Mouse (Mus musculus) kidney, adult 8-10 months (tissue): ENCODE results near the gene Zfp658.

ENCODE experiments used
- DNase-seq, 2 experiments: peaks; one replicate each; pipeline ENCODE4 v3.0.0; 2022

Zfp658 gene

GRCm38 (mm10) chr7:43562006-43562633, at the start of gene Zfp658:
TSS of gene Zfp658 (plus strand) at chr7:43562256.
- DNase-seq = peak; percentile 81 to 85

GRCm38 (mm10) chr7:43512519-43512918, 49.5 kb upstream of the Zfp658 start:
- DNase-seq = no peak

GRCm38 (mm10) chr7:43515076-43515475, 47.0 kb upstream of the Zfp658 start:
- DNase-seq = no peak

GRCm38 (mm10) chr7:43518341-43518740, 43.7 kb upstream of the Zfp658 start:
- DNase-seq = no peak

GRCm38 (mm10) chr7:43522776-43523175, 39.3 kb upstream of the Zfp658 start:
- no peak for DNase-seq

GRCm38 (mm10) chr7:43525313-43525712, 36.7 kb upstream of the Zfp658 start:
- DNase-seq = no peak

GRCm38 (mm10) chr7:43530216-43530785, 31.8 kb upstream of the Zfp658 start:
- DNase-seq = no peak

DNA sequence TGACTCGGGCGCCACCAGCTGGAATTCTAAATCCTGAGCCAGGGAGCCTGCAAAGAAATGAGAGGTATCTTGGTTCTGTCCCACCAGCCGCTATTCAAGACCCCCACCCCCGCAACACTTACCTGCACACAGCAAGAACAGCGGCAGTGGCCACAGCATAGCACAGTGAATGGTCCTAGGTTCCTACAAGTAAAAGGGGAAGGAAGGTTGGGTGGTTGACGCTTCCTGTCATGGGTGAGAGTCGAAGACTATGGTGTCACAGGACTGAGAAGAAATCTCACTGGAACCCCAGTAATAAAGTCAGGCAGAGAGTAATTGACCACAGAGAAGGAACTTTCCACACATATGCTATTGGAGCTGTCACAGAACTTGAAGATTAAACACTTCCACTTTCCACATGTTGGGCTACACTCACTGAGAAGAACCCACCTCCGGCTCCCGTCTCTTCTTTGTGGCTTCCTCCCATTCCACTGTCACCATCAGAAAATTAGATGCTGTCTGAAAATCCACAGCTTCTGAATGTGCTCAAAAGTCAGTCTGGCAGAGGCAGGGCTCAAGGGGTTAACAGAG, 29.0 kb upstream of the Zfp658 start:
- DNase-seq = no peak

GRCm38 (mm10) chr7:43538524-43538923, 23.5 kb upstream of the Zfp658 start:
- no peak for DNase-seq

DNA sequence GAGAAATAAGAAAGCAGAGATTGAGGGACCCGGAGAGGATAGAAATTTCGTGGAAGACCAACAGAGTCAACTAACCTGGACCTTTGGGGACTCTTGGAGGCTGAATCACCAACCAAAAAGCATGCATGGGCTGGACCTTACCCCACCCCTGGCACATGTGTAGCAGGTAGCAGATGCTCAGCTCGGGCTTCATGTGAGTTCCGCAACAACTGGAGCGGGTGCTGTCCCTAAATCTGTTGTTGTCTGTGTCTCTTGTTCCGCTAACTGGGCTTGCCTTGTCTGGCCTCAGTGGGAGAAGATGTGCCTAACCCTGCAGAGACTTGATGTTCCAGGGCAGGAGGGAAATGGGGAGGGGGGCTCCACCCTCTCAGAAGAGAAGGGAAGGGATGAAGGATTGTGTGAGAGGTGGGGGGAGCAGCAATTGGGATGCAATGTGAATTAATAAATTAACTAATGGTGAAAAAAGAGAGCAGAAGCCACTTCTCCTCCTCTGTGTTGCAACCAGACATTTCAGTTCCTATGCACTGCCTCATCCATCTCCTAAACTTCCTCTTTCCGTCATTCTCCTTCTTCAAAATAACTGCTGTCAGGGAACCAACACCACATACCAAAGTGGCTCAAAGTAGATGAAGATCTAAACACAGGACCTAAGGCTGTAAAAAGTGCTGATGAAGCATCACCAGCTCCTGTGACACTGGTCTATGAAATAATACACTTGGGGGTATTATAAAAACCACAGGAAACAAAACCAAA, 17.7 kb upstream of the Zfp658 start, which contains the start of gene Cd33:
Gene Cd33, minus strand, starts transcription at position 204 of the 753 bp plus-strand sequence.
- no peak for DNase-seq

DNA sequence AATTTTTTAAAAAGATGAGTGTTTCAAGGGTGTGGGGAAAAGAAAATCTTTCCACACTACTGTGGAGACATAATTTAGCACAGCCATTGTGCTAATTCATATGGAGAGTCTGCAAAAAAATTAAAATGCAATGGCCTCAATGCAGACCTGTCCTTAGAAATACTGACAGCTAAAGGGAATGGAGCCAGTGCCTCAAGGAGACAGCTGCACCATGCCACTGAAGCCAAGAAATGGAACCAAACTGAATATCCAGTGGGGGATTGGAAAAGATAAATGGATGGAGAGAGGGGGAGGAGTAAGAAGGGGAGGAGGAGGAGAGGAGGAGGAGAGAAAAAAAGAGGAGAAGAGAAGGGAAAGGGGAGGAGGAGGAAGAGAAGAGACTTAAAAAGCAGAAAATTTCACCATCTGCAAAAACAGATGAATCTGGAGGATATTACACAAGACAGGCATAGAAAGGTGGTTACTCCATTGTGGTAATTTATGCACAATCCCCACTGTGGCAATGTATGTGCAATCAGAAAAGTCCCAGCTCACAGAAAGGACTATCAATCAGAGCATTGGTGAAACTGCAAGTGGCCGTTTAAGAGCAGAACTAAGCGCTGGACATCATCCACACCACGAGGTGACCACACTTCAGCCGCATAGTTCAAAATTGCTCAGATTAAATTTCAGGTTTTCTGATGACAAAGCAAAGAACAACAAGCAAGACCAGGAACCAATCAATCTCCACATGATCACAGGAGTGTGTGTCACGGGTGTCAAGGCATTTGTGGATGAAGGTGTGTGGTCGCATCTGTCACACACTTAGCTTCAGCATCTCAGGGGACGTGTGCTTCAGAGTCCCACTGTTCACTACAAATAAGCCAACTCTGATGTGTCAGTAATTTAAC, 16.2 kb upstream of the Zfp658 start:
- DNase-seq = no peak

- no peak for DNase-seq
Observed at GRCm38 (mm10) chr7:43547666-43548065, 14.4 kb upstream of the Zfp658 start.

GRCm38 (mm10) chr7:43548206-43548605, 13.8 kb upstream of the Zfp658 start:
- no peak for DNase-seq

DNA sequence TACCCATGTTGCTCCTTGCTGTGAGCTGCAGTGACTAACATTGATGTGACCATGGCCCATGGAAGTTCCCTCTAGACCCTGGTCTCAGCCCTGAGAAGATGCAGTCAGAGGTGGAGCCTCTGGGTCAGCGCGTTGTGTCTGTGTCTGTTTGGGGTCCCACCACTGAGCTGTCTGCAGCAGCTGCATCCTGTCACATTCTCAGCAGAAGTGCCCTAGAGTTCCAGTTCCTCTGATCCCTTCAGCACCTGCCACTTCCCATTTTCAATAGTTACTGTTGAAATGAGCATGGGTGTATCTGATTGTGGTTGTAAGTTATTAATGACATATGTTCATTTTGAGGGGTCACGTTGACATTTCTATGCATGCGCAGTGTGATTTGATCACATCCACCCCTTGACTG, 8.9 kb upstream of the Zfp658 start:
- no peak for DNase-seq

- no peak for DNase-seq
Observed at GRCm38 (mm10) chr7:43554550-43554949, 7.5 kb upstream of the Zfp658 start.

GRCm38 (mm10) chr7:43555351-43555750, 6.7 kb upstream of the Zfp658 start:
- DNase-seq = no peak

GRCm38 (mm10) chr7:43556901-43557300, 5.2 kb upstream of the Zfp658 start:
- no peak for DNase-seq

GRCm38 (mm10) chr7:43562651-43563070, 605 bp downstream of the Zfp658 start:
- peak in 1 of 2 experiments; percentile 14 for DNase-seq

GRCm38 (mm10) chr7:43563300-43563699, 1.2 kb downstream of the Zfp658 start:
- no peak for DNase-seq

- no peak for DNase-seq
Observed at GRCm38 (mm10) chr7:43571216-43571615, 9.2 kb downstream of the Zfp658 start.

DNA sequence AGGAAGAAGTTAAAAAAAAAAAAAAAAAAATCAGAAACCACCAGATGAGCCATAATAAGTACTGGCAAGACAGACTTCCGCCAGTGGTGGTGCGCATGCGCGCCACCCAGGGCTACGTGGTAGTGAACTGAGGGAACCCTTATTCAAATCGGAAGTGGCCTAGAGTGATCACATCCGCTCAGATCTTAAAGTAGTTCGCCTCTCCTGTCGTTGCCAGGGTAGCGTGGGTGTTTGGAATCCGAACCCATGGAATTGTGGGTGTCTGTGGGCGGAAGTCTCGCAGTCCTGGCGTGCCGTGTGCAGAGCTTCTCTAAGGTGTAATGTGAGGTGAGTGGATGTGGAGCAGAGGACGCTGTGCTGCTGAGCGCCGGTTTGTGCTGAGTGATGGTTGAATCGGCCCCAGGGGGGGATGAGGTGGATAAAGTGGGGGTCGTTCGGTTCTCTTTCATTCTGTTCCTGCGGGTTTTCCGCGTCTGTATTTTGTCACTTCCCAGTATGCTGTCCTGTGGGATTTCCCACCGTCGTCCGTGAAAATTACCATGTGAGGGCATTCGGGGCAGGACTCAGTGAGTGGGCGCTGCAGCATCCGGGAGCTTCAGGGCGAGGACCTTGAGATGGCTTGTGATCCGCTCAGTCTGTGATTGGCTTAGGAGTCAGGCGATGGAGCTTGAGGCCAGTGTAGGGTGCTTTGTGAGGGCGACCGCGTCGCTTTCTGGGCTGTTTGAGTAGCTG, 17.6 kb downstream of the Zfp658 start, which contains the start of gene Zfp719:
Gene Zfp719, plus strand, starts transcription at position 171 of the 732 bp plus-strand sequence.
- DNase-seq = peak; percentile 92 to 96

- DNase-seq = peak in 1 of 2 experiments; percentile 5
Observed at GRCm38 (mm10) chr7:43580526-43580925, 18.5 kb downstream of the Zfp658 start.
